Mouse (Mus musculus) lung, adult 2 months (tissue): ENCODE measurements around the gene Rgs16. TPM values are rescaled to one million over a fixed set of nuclear protein-coding genes. Genes with fewer than 3 reads are reported as not detected.

ENCODE experiments used
- DNase-seq: peaks from one replicate; pipeline ENCODE4 v3.0.0; 2022
- H3K4me1 ChIP-seq: fragments of 200-500 bp; 2 replicates; pipeline ENCODE4 v1.6.1; 2011; ENCODE audit warnings: low read length; ENCODE audit not compliant: control insufficient read depth, insufficient read depth
- H3K4me3 ChIP-seq: fragments of 200-500 bp; replicated peaks from 2 replicates; pipeline ENCODE3; 2011; ENCODE audit warnings: low read depth, mild to moderate bottlenecking, control low read depth, low read length; ENCODE audit errors: extremely low read depth
- CTCF ChIP-seq: fragments of 200-500 bp; IDR thresholded peaks from 2 replicates; pipeline ENCODE4 v1.5.1; 2011; ENCODE audit warnings: mild to moderate bottlenecking, low read length, control low read depth; ENCODE audit not compliant: insufficient read depth
- POLR2A ChIP-seq: fragments of 200-500 bp; IDR thresholded peaks from 2 replicates; pipeline ENCODE4 v1.6.1; 2011; ENCODE audit warnings: low read depth, mild to moderate bottlenecking, control low read depth, low read length, borderline replicate concordance; ENCODE audit errors: extremely low read depth
- WGBS: fragments of 180-500 bp; shearing (Covaris S2); methylation state at CpG from one replicate; pipeline ENCODE4 v1.1.7; 2018; 5-methylcytosine and 5-hydroxymethylcytosine counted together
- polyA plus RNA-seq: library from polyadenylated mRNA; depleted of rRNA; stranded (reverse); fragments of >200 nt; gene quantifications from 2 replicates; pipeline ENCODE4 v1.2.3, GENCODE M21; 2012

Rgs16 gene
- polyA plus RNA-seq, 1 experiment = 0.71 TPM

DNA sequence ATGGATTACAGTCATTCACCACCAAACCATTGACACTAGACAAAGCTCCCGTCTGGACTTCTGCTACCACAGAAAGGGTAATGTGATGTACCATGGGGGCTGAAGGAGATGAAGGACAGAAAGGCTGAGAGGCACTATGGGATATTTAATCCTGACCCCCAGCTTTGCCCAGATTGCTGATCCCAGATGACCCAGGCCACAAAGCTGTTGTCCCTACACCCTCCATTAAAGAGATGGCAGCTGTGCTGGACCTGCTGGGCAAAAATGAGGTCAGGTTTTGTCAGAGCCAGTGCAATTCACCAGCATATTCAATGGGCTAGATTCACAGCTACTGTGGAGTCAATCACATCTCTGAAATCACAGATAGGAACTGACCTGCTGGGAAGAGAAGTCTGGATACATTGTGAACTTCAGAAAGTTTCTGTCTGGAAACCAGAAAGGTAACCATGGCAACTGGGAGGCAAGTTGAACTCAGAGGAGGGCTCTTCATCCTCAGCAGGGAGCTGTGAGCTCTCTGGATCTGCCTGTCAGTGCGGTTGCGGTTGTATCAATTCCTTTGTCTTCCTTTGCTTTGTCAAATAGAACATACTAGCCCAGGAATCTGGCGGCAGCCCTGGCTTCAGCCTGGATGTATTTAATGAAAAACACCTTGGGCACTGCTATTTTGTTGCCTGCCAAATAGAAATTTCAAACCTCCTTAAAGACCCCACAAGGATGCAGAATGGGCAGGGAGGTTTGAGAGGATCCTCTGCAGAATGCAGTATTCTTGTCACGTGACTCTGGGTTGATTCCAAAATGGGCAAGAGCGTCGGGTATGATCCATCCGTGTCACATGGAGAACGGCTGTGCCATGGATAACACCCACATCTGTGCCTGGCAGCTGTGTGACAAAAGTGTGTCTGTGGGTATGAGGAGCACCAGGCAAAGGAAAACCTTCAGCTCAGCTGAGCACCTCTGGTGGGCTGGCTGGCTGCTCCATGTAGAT lies 2.8 kb upstream of the Rgs16 start:
- Histone ChIP-seq H3K4me3 (no peak overlapping the region), H3K4me1 (no peaks in the 10 kb centered on the region; the same call in 1 of the 2 replicates)
- 67% methylated on average over 9 of the region's 9 CpGs for WGBS
- no peak for TF ChIP-seq CTCF
- TF ChIP-seq POLR2A = no peak
- DNase-seq = no peak

GRCm38 (mm10) chr1:153739437-153740015 lies 623 bp upstream of the Rgs16 start:
- no peak for DNase-seq
- WGBS = 23% methylated on average over 13 of the region's 13 CpGs
- Histone ChIP-seq H3K4me3 (no peak overlapping the region), H3K4me1 (peaks cover 2% of the 10 kb centered on the region; the same call in 1 of the 2 replicates)
- TF ChIP-seq POLR2A (no peak), CTCF (no peak)

- H3K4me1 ChIP-seq = peaks cover 2% of the 10 kb centered on the region; the same call in 1 of the 2 replicates
- no peak overlapping the region for H3K4me3 ChIP-seq
- TF ChIP-seq CTCF (no peak), POLR2A (no peak)
- no peak for DNase-seq
- 65% methylated on average over 12 of the region's 12 CpGs for WGBS
Measured at GRCm38 (mm10) chr1:153740775-153741400, 739 bp downstream of the Rgs16 start.

DNA sequence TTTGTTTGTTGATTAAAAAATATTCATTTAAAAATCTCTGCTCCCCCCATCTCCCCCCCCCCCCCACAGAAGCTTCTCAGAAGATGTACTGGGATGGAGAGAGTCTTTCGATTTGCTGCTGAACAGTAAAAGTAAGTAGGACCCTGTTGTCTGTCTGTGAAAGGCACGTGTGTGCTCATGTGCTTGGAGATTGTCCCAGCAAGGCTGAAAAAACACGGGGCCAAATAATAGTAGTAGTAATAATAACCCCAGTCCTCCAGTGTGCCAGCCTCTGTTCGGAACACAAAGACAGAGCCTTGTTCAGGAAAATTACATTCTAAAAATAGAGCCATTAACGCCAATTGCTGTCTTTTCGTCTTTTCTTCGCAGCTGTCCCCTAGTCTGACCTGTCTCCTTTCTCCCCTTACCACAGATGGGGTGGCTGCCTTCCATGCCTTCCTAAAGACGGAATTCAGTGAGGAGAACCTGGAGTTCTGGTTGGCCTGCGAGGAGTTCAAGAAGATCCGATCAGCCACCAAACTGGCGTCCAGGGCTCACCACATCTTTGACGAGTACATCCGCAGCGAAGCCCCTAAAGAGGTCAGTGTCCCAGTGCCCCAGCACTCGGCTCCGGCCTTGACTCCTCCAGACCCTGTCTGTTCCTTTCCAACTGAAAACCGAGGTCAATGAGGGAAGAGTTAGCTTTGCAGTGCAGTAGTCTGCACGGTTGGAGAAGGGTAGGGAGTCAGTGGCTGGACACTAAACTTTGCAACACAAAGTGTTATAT lies 1.6 kb downstream of the Rgs16 start:
- WGBS = 74% methylated on average over 18 of the region's 18 CpGs
- DNase-seq = no peak
- TF ChIP-seq CTCF (no peak), POLR2A (no peak)
- H3K4me1 ChIP-seq = peaks cover 2% of the 10 kb centered on the region; the same call in 1 of the 2 replicates
- H3K4me3 ChIP-seq = no peak overlapping the region

GRCm38 (mm10) chr1:153742374-153743155 lies 2.4 kb downstream of the Rgs16 start:
- DNase-seq = peak; percentile 61
- H3K4me1 ChIP-seq = peaks cover 2% of the 10 kb centered on the region; the same call in 1 of the 2 replicates
- TF ChIP-seq POLR2A (no peak), CTCF (peak; percentile 84)
- no peak overlapping the region for H3K4me3 ChIP-seq
- WGBS = 35% methylated on average over 11 of the region's 11 CpGs

GRCm38 (mm10) chr1:153746119-153746670 lies 6.0 kb downstream of the Rgs16 start:
- 86% methylated on average over 14 of the region's 14 CpGs for WGBS
- DNase-seq = no peak
- Histone ChIP-seq H3K4me1 (peaks cover 11% of the 10 kb centered on the region; the same call in 1 of the 2 replicates), H3K4me3 (no peak overlapping the region)
- TF ChIP-seq CTCF (no peak), POLR2A (no peak)

DNA sequence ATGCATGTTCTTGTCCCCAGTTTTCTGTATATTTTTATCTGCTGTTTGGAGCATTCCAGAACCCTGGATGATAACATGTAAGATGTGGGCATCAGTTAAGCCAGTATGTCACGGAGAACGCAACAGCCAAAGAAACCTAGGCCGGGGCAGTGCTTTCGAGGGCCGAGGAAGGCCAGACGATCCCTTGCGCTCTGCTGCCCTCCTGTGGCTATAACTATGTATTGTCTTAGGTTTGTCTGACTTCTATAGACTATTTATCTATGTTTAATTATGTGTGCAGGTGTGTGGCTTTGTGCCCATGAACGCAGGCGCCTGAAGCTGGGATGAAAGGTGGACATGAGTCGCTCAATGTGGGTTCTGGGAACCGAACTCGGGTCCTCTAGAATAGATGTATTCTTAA lies 6.6 kb downstream of the Rgs16 start:
- H3K4me3 ChIP-seq = no peak overlapping the region
- TF ChIP-seq CTCF = peak; percentile 93
- TF ChIP-seq POLR2A = no peak
- WGBS = 5% methylated on average over 12 of the region's 12 CpGs
- H3K4me1 ChIP-seq = peaks cover 11% of the 10 kb centered on the region; the same call in 1 of the 2 replicates
- DNase-seq = peak; percentile 58
